In genomic region chr19:14596941-14597916, GRCm38 (mm10) we compare ENCODE assay signal across 8 mouse cellular contexts. TPM values are rescaled to one million over a fixed set of nuclear protein-coding genes. Genes with fewer than 3 reads are reported as not detected.
DNase-seq lines count a peak whose midpoint lies in the region; ATAC-seq lines count a peak whose summit lies in the region.

No protein-coding gene starts in this region.

- ATAC-seq in megakaryocyte, adult 5-6 weeks (ENCODE audit: poor library complexity, severe bottlenecking), result no peak
- peak; percentile 8; the same call in 1 of the 2 replicates for ATAC-seq in granulocyte monocyte progenitor cell, adult 5-6 weeks (replicated peaks; ENCODE audit: poor library complexity, severe bottlenecking)
- ATAC-seq in stomach, embryonic 14.5 days (ENCODE audit: insufficient number of reproducible peaks, insufficient read depth, low FRiP score, low read depth), result no peak

- H3K4me3 ChIP-seq in megakaryocyte, embryonic 14.5 days (replicated peaks), result peak overlapping the region; percentile 98
- peak overlapping the region; percentile 89 for H3K4me3 ChIP-seq in stomach, embryonic 14.5 days (ENCODE audit: low read depth, low read length)

- DNase-seq in embryo, embryonic 10 days (ENCODE audit: low spot score), result peak; percentile 60
- peak; percentile 36 for DNase-seq in kidney, adult 11 months
- peak; percentile 58 for DNase-seq in liver
- peak; percentile 71 for DNase-seq in naive thymus-derived CD4-positive, alpha-beta T cell, adult 2 months (ENCODE audit: low read depth)

- H3K9me3 ChIP-seq in megakaryocyte, embryonic 14.5 days, result no peaks in the 10 kb centered on the region
- H3K9me3 ChIP-seq in stomach, embryonic 14.5 days (ENCODE audit: control insufficient read depth, low read depth, low read length), result no peaks in the 10 kb centered on the region

- H3K36me3 ChIP-seq in megakaryocyte, embryonic 14.5 days (replicated peaks; ENCODE audit: low read length), result peaks cover 29% of the 10 kb centered on the region
- no peaks in the 10 kb centered on the region for H3K36me3 ChIP-seq in stomach, embryonic 14.5 days (ENCODE audit: control insufficient read depth, insufficient read depth, low read length)

- H3K27me3 ChIP-seq in megakaryocyte, embryonic 14.5 days (replicated peaks), result no peaks in the 10 kb centered on the region
- no peaks in the 10 kb centered on the region for H3K27me3 ChIP-seq in stomach, embryonic 14.5 days (ENCODE audit: control insufficient read depth, insufficient read depth, low read length)

- peak overlapping the region; percentile 96 for H3K27ac ChIP-seq in stomach, embryonic 14.5 days (ENCODE audit: low read length)

- H3K9ac ChIP-seq in stomach, embryonic 14.5 days (replicated peaks; ENCODE audit: low read depth, low read length), result peak overlapping the region; percentile 90

- peaks cover 22% of the 10 kb centered on the region for H3K4me1 ChIP-seq in megakaryocyte, embryonic 14.5 days
- peaks cover 4% of the 10 kb centered on the region; the same call in 1 of the 2 replicates for H3K4me1 ChIP-seq in stomach, embryonic 14.5 days (ENCODE audit: control insufficient read depth, insufficient read depth, low read length)

- peak overlapping the region; percentile 54 for H3K4me2 ChIP-seq in stomach, embryonic 14.5 days (replicated peaks; ENCODE audit: low read depth, low read length)

- under 1% methylated on average over 102 of the region's 120 CpGs for WGBS in stomach, embryonic 14.5 days

RNA-seq across cellular contexts. Expression of gene Tle4, which starts 0.6 kb away (rescaled TPM):
- 3.8 and 5.4 TPM in 2 replicates for polyA plus RNA-seq in megakaryocyte, embryonic 14.5 days (2012; ENCODE audit: insufficient read depth, low replicate concordance)
- total RNA-seq in megakaryocyte, adult 5-6 weeks (2015), result 32.3 and 38.4 TPM in 2 replicates
- 18.6 and 22.3 TPM in 2 replicates for total RNA-seq in megakaryocyte, adult 5-6 weeks (2017)
- 23.0 and 25.1 TPM in 2 replicates for total RNA-seq in granulocyte monocyte progenitor cell, adult 5-6 weeks (2014; fragmentation: Nextera tagmentation)
- total RNA-seq in granulocyte monocyte progenitor cell, adult 5-6 weeks (2017), result 15.0 and 16.8 TPM in 2 replicates
- polyA plus RNA-seq in stomach, embryonic 14.5 days (2014; fragmentation: Nextera tagmentation; extraction: Ambion mirVana), result 17.5 and 21.1 TPM in 2 replicates
